Mouse (Mus musculus) stomach, embryonic 16.5 days (tissue): ENCODE results near the gene 6030452D12Rik. TPM values are rescaled to one million over a fixed set of nuclear protein-coding genes. Genes with fewer than 3 reads are reported as not detected.

Source experiments
- ATAC-seq: fragments of 200-750 bp; cut with Nextera tagmentation; 2 replicates; pipeline ENCODE4 v1.8.0; 2017; ENCODE audit warnings: moderate number of reproducible peaks, moderate TSS enrichment; ENCODE audit not compliant: insufficient read depth, low FRiP score
- H3K27ac ChIP-seq: fragments of 300-500 bp; sonication (generic); 2 replicates; pipeline ENCODE4 v1.5.1; 2014; ENCODE audit warnings: low read length
- H3K27me3 ChIP-seq: fragments of 300-500 bp; sonication (generic); 2 replicates; pipeline ENCODE4 v1.6.1; 2014; ENCODE audit warnings: low read length, control low read depth, mixed read lengths; ENCODE audit not compliant: control insufficient read depth, insufficient read depth
- H3K36me3 ChIP-seq: fragments of 300-500 bp; sonication (generic); 2 replicates; pipeline ENCODE4 v1.6.1; 2014; ENCODE audit warnings: low read length; ENCODE audit not compliant: control insufficient read depth, insufficient read depth
- H3K4me1 ChIP-seq: fragments of 300-500 bp; sonication (generic); 2 replicates; pipeline ENCODE4 v1.6.1; 2014; ENCODE audit warnings: low read length, control low read depth, mixed read lengths; ENCODE audit not compliant: control insufficient read depth, insufficient read depth
- H3K4me2 ChIP-seq: fragments of 300-500 bp; sonication (generic); 2 replicates; pipeline ENCODE4 v1.6.1; 2014; ENCODE audit warnings: low read depth, low read length, mixed read lengths
- H3K4me3 ChIP-seq: fragments of 300-500 bp; sonication (generic); replicated peaks from 2 replicates; pipeline ENCODE4 v1.5.1; 2014; ENCODE audit warnings: mild to moderate bottlenecking, low read length
- H3K9ac ChIP-seq: fragments of 300-500 bp; sonication (generic); 2 replicates; pipeline ENCODE4 v1.6.1; 2014; ENCODE audit warnings: low read length
- H3K9me3 ChIP-seq: fragments of 300-500 bp; sonication (generic); replicated peaks from 2 replicates; pipeline ENCODE4 v1.6.1; 2016; ENCODE audit warnings: low read length, control low read depth; ENCODE audit not compliant: control insufficient read depth
- WGBS: fragments of 180-500 bp; shearing (Covaris S2); extraction: QIAGEN DNeasy Blood & Tissue Kit; methylation state at CpG from one replicate; pipeline ENCODE4 v1.1.7; 2014; 5-methylcytosine and 5-hydroxymethylcytosine counted together
- polyA plus RNA-seq: library from polyadenylated mRNA; unstranded; fragments of >200 nt; fragmentation: Nextera tagmentation; extraction: Ambion mirVana; gene quantifications from 2 replicates; pipeline ENCODE4 v1.2.1, GENCODE M21; 2015

Gene 6030452D12Rik
- not detected in 2 replicates for polyA plus RNA-seq

- Histone ChIP-seq H3K27me3 (no peaks in the 10 kb centered on the region), H3K4me3 (no peak within 1 kb of the TSS), H3K4me1 (peaks cover 3% of the 10 kb centered on the region; the same call in 1 of the 2 replicates), H3K27ac (peak within 1 kb of the TSS; percentile 77), H3K36me3 (no peaks in the 10 kb centered on the region), H3K9ac (no peak within 1 kb of the TSS), H3K9me3 (no peaks in the 10 kb centered on the region), H3K4me2 (no peak within 1 kb of the TSS)
- ATAC-seq, result peak; percentile 62
- WGBS, result 29% methylated on average over 8 of the region's 8 CpGs
Measured at GRCm38 (mm10) chr8:106500018-106500685, at the start of gene 6030452D12Rik. TSS of gene 6030452D12Rik (plus strand) at chr8:106500522.

DNA sequence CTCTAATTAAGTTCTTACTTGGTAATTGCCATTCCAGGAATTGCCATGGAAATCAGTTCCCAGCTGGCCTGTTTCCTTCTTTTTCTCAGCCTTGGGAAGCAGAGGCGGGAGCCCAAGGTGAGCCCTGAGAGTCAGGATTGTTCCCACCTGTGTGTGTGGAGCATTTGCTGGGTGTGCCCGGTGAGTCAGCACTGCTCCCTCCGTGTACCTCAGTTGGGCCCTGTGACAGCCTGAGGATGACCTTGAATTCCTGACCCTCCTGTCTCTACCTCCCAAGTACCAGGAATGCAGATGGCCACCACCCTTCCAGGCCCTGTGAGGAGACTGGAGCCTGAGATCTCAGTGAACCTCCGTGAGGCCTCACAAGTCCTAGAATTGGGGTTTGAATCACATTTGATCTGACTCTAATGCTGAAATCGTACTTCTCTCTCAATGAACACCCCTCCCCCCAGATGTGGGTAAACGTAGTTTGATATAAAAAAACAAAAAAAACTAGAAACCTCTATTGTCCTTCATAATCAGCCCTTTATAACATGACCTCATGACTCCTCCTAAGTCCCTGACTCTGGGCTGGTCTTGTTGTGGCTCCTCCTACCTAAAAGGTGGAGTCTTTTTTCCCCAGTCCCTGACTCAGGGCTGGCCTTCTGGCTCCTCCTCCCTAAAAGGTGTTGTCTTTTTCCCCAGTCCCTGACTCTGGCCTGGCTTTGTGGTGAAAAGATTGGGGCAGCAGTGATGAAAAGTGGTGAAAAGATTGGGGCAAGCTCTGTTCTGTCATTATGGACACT, 48.8 kb upstream of the 6030452D12Rik start:
- H3K36me3 ChIP-seq, result no peaks in the 10 kb centered on the region
- ATAC-seq, result peak; percentile 62; the same call in 1 of the 2 replicates
- no peaks in the 10 kb centered on the region for H3K27me3 ChIP-seq
- WGBS, result 60% methylated on average over 6 of the region's 6 CpGs
- H3K9ac ChIP-seq, result no peak overlapping the region
- H3K4me1 ChIP-seq, result no peaks in the 10 kb centered on the region
- H3K27ac ChIP-seq, result no peak overlapping the region
- H3K4me2 ChIP-seq, result no peak overlapping the region
- H3K9me3 ChIP-seq, result 0 out of 2 replicates have a peak, but pooled peaks cover 4% of the 10 kb centered on the region
- H3K4me3 ChIP-seq, result no peak overlapping the region

GRCm38 (mm10) chr8:106452701-106453481, 47.4 kb upstream of the 6030452D12Rik start:
- Histone ChIP-seq H3K4me2 (no peak overlapping the region), H3K36me3 (no peaks in the 10 kb centered on the region), H3K9me3 (no peaks in the 10 kb centered on the region), H3K27me3 (no peaks in the 10 kb centered on the region), H3K4me1 (no peaks in the 10 kb centered on the region), H3K27ac (no peak overlapping the region), H3K4me3 (no peak overlapping the region), H3K9ac (no peak overlapping the region)
- WGBS, result 47% methylated on average over 12 of the region's 12 CpGs
- no peak for ATAC-seq

- ATAC-seq, result no peak
- Histone ChIP-seq H3K36me3 (no peaks in the 10 kb centered on the region), H3K9me3 (no peaks in the 10 kb centered on the region), H3K27me3 (no peaks in the 10 kb centered on the region), H3K27ac (no peak overlapping the region), H3K4me2 (no peak overlapping the region), H3K4me1 (no peaks in the 10 kb centered on the region), H3K4me3 (no peak overlapping the region), H3K9ac (no peak overlapping the region)
- 66% methylated on average over 11 of the region's 11 CpGs for whole genome bisulfite sequencing
Measured at GRCm38 (mm10) chr8:106454036-106454435, 46.3 kb upstream of the 6030452D12Rik start.

DNA sequence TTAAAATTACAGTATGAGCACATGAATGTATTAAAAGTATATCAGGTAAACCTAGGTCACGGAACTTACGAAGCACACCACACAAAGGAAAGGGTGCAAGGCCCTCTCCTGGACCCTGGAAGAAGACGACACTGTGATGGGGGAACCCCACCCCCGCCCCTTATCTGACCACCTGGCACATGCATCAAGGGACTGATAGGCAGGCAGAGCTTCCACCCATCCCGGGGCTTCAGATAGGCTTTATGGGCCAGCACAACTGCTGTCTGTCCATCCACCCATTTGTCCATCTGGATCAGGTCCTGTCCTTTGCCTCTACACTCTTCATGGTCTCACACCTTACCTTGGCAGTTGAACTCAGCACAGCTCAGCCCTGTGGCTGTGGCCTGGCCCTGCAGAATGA, 38.2 kb upstream of the 6030452D12Rik start:
- no peak overlapping the region for H3K4me3 ChIP-seq
- H3K9me3 ChIP-seq, result no peaks in the 10 kb centered on the region
- no peaks in the 10 kb centered on the region for H3K27me3 ChIP-seq
- H3K36me3 ChIP-seq, result no peaks in the 10 kb centered on the region
- ATAC-seq, result no peak
- H3K9ac ChIP-seq, result no peak overlapping the region
- whole genome bisulfite sequencing, result 49% methylated on average over 5 of the region's 5 CpGs
- H3K4me1 ChIP-seq, result no peaks in the 10 kb centered on the region
- no peak overlapping the region for H3K4me2 ChIP-seq
- H3K27ac ChIP-seq, result no peak overlapping the region

DNA sequence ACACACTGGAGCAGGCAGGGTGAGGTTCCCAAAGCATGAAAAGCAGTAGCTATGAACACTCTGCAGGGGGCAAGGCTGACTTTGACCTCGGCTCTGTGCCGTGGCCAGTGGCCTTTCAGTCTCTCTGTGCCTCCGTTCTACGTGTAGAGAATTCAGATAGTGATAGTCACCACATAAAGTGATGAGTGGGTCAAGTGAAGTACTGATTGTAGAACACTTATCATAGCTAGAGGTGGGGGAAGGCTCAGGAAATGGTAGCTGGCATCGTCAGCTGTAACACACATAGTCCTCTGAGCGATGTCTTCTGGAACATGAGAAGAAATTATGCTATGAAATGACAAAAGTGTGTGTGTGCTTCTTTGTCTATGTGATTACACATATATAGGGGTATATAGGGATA, 36.5 kb upstream of the 6030452D12Rik start:
- H3K4me3 ChIP-seq, result no peak overlapping the region
- no peak for ATAC-seq
- no peaks in the 10 kb centered on the region for H3K4me1 ChIP-seq
- WGBS, result 85% methylated on average over 6 of the region's 6 CpGs
- H3K36me3 ChIP-seq, result no peaks in the 10 kb centered on the region
- no peaks in the 10 kb centered on the region for H3K9me3 ChIP-seq
- H3K27ac ChIP-seq, result no peak overlapping the region
- H3K27me3 ChIP-seq, result no peaks in the 10 kb centered on the region
- H3K9ac ChIP-seq, result no peak overlapping the region
- no peak overlapping the region for H3K4me2 ChIP-seq

DNA sequence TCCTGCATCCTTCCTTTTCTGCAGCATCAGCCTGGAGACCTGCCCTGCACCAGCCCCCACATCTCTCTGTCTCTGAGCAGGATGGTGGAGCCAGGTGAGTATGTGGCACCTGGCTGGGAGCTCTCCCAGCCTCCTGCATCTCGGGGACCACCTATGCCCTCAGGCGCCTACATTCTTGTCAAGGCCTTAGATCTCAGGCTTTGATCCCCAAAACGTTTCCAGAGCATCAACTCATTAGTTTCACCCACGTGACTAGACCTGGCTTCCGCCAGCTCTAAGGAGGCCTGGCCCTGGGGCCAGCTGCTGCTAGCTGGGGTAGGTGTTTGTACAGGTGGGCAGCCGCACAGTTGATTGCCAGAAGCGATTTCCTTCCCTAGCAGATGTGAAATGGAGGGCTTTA, 30.8 kb upstream of the 6030452D12Rik start:
- no peaks in the 10 kb centered on the region for H3K4me1 ChIP-seq
- H3K9me3 ChIP-seq, result no peaks in the 10 kb centered on the region
- no peak overlapping the region for H3K9ac ChIP-seq
- no peaks in the 10 kb centered on the region for H3K27me3 ChIP-seq
- no peak overlapping the region for H3K4me3 ChIP-seq
- no peak overlapping the region for H3K4me2 ChIP-seq
- no peak for ATAC-seq
- H3K36me3 ChIP-seq, result no peaks in the 10 kb centered on the region
- no peak overlapping the region for H3K27ac ChIP-seq
- WGBS, result 39% methylated on average over 7 of the region's 7 CpGs

DNA sequence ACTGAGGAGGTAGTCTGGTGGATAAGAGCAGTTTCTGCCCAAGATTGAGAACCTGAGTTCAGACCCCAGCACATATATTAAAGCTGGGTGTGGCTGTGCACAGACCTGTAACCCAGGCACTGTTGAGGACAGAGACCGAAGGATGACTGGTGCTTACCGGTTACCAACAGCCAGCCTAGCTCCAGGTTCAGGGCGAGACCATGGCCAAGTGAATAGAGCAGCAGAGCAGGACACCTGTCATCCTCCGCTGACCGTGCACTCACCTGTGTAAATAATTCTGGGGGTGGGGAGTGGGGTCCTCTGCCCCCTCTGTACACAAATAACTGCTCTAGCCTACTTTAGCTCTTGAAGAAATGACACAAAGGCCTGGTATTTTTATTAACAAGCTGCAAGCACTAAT, 26.3 kb upstream of the 6030452D12Rik start:
- Histone ChIP-seq H3K9ac (no peak overlapping the region), H3K4me3 (no peak overlapping the region), H3K4me1 (no peaks in the 10 kb centered on the region), H3K36me3 (no peaks in the 10 kb centered on the region), H3K9me3 (no peaks in the 10 kb centered on the region), H3K27me3 (no peaks in the 10 kb centered on the region), H3K27ac (no peak overlapping the region), H3K4me2 (no peak overlapping the region)
- ATAC-seq, result no peak
- 77% methylated on average over 5 of the region's 5 CpGs for WGBS

DNA sequence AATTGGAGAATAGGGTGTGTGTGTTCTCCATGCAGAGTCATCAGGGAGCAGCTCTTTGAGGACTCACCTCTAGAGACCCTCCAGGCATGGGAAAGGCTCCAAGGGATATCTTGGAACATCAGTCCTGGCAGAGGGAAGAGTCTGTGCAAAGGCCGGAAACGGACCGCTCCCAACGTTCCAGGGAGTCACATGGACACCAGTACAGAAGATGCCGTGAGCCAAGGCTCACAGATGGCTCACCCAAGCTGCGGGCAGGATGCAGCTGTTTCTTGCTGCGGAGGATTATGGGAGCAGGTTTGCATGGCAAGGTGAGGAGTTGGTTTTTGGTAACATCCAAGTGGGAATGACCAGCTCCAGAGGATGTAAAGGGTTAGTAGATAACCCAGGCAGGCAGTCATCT, 3.9 kb downstream of the 6030452D12Rik start:
- H3K27ac ChIP-seq, result no peak overlapping the region
- H3K4me1 ChIP-seq, result peaks cover 16% of the 10 kb centered on the region
- H3K4me3 ChIP-seq, result no peak overlapping the region
- H3K36me3 ChIP-seq, result no peaks in the 10 kb centered on the region
- 92% methylated on average over 7 of the region's 7 CpGs for WGBS
- no peak overlapping the region for H3K4me2 ChIP-seq
- H3K9ac ChIP-seq, result no peak overlapping the region
- H3K27me3 ChIP-seq, result no peaks in the 10 kb centered on the region
- no peaks in the 10 kb centered on the region for H3K9me3 ChIP-seq
- ATAC-seq, result no peak
